Mouse (Mus musculus): Measurements from ENCODE around the gene Slc12a5. TPM values are rescaled to one million over a fixed set of nuclear protein-coding genes. Genes with fewer than 3 reads are reported as not detected.
A peak's percentile ranks its signal among the peaks of the same experiment; 100 is the strongest.

Slc12a5 gene
- total RNA-seq (2021) = 100 to 1,000 TPM; 252 to 272 TPM
- long read RNA-seq, partial matches to known transcripts = 22 of 61 reads
- long read RNA-seq, other reads (novel, unspliced or antisense) = 38 of 61 reads

- peak; percentile 63 to 73 for DNase-seq (ENCODE audit: low spot score in 2 of 2)
Measured at GRCm38 (mm10) chr2:164960716-164961441, at the start of gene Slc12a5. Gene Slc12a5 (plus strand): TSS chr2:164960802.

GRCm38 (mm10) chr2:164911086-164912048, 49.2 kb upstream of the Slc12a5 start, which contains the start of gene Zfp335:
Gene Zfp335 (minus strand): TSS chr2:164911757.
- peak; percentile 91 to 94 for DNase-seq (ENCODE audit: low spot score in 2 of 2)

DNA sequence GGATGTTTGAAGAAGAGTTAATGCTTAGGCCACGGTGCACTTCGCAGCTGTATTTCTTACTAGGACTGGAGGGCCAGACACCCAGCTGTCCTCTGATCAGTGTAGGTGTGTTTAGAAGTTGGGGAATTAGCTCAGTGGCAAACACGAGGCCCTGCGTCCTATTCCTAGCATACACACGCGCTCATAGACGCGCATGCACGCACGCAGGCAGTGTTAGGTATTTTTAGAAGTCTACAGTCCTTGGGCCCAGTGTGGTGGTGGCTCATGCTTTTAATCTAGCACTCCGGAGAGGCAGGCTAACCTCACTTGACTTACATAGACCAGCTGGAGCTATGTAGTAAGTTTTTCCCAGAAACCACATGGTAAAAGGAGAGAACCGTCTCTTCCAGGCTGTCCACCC, 48.5 kb upstream of the Slc12a5 start:
- peak in 1 of 2 experiments; percentile 46 for DNase-seq (ENCODE audit: low spot score in 2 of 2)

DNA sequence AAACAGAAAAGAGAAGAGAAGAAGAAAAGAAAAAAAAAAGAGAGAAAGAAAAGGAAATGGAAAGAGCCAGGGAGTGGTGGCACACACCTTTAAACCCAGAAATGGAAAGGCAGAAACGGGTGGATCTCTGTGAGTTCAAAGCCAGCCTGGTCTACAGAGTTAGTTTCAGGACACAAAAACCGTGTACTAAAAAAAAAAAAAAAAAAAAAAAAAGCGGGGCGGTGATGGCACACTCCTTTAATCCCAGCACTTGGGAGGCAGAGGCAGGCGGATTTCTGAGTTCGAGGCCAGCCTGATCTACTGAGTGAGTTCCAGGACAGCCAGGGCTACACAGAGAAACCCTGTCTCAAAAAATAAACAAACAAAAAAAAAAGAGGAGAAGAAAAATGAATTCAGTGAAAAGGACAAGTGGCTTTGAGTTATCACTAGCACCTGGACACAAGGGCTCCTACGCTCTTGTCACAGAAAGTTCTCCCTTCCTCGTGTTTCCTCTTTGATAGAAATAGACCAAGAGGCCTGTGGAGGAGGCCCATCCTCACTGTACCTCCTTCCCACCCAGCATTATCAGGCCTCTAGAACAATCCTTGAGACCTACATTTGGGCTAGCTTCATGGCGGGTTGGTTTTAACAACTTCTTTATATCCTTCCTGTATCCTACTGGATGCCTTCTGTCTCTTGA, 47.7 kb upstream of the Slc12a5 start:
- DNase-seq (ENCODE audit: low spot score in 2 of 2) = no peak

DNA sequence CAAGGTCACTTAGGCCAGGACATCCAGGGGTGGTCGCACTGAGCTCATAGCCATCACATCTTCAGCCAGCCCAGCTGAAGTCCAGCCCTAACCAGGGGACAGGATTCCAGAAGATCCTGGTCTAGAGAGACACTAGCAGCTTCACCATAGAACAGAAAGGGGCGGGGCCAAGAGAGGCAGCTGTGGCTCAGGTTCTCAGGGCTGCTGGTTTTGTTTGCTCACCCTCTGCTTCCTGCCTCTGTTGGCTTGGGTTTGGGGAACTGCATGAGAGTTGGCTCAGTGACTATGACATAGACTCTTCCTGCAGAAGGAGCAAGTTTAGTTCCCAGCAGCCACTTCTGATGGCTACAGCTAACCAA, 47.2 kb upstream of the Slc12a5 start:
- DNase-seq (ENCODE audit: low spot score in 2 of 2) = no peak

GRCm38 (mm10) chr2:164916820-164917219, 43.8 kb upstream of the Slc12a5 start:
- DNase-seq (ENCODE audit: low spot score in 2 of 2) = no peak

- DNase-seq (ENCODE audit: low spot score in 2 of 2) = no peak
Measured at GRCm38 (mm10) chr2:164917371-164917770, 43.2 kb upstream of the Slc12a5 start.

DNA sequence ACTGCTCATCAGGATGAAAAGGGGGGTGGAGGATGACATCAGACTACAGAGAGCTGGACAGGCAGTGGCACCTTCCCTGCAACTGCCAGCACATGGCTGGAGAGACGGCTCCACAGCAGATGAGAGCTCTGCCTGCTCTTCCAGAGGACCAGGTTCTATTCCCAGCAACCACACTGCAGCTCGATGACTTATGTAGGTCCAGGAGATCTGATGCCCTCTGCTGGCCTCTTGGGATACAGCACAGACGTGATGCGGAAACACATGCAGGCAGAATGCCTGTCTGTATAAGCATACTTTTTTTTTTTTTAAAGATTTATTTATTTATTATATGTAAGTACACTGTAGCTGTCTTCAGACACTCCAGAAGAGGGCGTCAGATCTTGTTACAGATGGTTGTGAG, 42.3 kb upstream of the Slc12a5 start:
- DNase-seq (ENCODE audit: low spot score in 2 of 2) = no peak

DNA sequence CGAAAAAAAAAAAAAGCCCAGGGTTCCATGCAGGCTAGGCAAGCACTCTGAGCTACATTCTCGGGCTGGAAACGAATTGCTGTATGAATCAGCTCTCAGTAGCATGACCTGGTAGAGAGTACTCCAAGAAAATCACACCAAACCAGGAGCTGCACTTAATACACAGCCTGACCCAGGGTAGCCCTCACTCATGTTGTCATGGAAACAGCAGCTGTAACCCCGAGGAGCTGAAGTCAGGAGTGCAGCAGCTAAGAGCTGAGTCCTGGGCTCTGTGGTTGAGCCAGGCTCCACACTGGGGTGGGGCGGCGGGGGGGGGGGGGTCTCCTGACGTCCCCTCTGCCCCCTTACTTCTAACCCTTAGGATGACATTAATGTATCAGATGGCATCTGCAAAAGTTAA, 38.6 kb upstream of the Slc12a5 start:
- DNase-seq (ENCODE audit: low spot score in 2 of 2) = no peak

DNA sequence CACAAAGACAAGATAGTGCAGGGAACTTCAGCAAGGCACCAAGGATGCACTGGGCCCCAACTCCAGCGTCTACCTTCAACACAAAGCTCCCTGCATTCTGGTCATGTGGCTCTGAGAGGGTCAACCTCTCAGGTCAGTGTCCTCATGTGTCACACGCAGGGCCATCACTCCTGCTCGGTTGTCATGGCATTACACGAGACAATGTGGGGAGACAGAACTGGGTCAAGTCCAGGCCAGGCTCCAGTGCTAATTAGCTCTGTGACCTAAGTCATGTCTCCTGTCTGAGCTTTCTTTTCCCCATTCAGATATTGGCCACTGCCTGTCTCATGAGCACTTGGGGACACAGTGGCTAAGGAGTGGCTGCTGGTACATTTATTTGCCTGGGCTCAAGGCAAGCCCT, 37.3 kb upstream of the Slc12a5 start:
- no peak for DNase-seq (ENCODE audit: low spot score in 2 of 2)

GRCm38 (mm10) chr2:164924100-164924857, 36.3 kb upstream of the Slc12a5 start:
- DNase-seq (ENCODE audit: low spot score in 2 of 2) = peak; percentile 93 to 94

DNA sequence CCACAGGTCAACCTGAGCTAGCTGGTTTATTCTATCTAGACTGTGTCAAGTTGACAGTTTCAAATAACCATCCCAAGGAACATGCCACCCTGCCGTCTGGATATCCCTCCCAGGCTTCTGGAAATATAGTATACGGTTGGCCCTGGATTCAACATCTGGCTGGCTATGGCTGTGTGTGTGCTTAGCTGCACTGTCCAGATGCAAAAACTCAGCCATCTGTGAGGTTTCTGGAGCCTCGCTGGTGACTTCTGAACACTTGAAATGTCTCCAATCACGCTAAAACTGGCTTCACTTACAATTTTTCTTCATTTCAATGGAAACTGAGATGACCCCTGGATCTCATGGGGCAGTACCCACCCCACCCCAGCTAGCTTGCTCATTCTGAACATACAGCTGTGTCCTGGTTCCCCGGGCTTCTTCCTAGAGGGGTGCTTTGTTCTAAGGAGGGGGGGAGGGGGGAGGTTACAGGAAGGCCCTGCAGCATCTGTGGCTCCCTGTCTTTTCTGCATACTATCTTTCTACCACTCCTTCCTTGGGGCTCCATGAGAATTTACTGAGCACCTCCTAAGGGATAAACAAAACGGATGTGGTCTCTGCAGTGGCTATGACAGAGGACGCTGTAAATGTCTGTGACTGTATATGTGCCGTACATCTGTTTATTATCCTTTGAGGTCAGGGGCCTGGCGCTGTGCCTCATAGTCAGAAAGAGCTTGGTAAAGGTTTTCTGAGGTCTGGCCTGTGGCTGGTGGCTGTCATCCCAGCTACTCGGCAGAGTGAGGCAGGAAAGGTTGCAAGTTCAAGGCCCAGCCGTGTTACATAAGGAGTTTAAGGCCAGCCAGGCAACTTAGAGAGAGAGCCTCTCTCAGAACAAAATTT, 29.7 kb upstream of the Slc12a5 start:
- DNase-seq (ENCODE audit: low spot score in 2 of 2) = no peak

- DNase-seq (ENCODE audit: low spot score in 2 of 2) = no peak
Measured at GRCm38 (mm10) chr2:164933534-164933933, 27.1 kb upstream of the Slc12a5 start.

- DNase-seq (ENCODE audit: low spot score in 2 of 2) = no peak
Measured at GRCm38 (mm10) chr2:164935991-164936390, 24.6 kb upstream of the Slc12a5 start.

GRCm38 (mm10) chr2:164938146-164939091, 22.2 kb upstream of the Slc12a5 start:
- peak; percentile 38 to 49 for DNase-seq (ENCODE audit: low spot score in 2 of 2)

DNA sequence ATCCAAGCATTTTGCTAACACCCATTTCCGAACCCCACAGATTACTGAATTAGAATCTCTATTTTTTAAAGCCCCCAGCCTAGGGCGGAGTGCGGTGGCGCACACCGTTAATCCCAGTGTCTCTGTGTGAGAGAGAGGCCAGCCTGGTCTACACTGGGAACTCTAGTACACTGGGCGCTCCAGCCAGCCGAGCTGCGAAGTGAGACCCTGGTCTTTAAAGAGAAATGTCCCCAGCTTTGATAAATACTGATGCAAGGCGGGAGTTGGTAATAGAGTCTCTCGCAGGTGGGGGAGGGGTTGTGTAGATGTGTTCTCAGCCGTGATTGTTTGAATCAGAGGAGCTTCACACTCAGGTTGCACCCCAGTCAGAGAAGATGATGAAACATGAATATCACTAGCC, 21.5 kb upstream of the Slc12a5 start:
- DNase-seq (ENCODE audit: low spot score in 2 of 2) = peak in 1 of 2 experiments; percentile 42

GRCm38 (mm10) chr2:164940140-164940830, 20.3 kb upstream of the Slc12a5 start, which contains the start of gene Mmp9:
Gene Mmp9 (plus strand): TSS chr2:164940780.
- no peak for DNase-seq (ENCODE audit: low spot score in 2 of 2)

All from layer of hippocampus, postnatal 10 days (tissue).